Mouse (Mus musculus): ENCODE results near the gene Usp7.

Usp7 gene

GRCm38 (mm10) chr16:8671551-8672349 lies 120.4 kb downstream of the Usp7 start, which contains the start of gene Carhsp1:
Gene Carhsp1, minus strand, starts transcription at chr16:8672155.
- peak; percentile 88 for DNase-seq

DNA sequence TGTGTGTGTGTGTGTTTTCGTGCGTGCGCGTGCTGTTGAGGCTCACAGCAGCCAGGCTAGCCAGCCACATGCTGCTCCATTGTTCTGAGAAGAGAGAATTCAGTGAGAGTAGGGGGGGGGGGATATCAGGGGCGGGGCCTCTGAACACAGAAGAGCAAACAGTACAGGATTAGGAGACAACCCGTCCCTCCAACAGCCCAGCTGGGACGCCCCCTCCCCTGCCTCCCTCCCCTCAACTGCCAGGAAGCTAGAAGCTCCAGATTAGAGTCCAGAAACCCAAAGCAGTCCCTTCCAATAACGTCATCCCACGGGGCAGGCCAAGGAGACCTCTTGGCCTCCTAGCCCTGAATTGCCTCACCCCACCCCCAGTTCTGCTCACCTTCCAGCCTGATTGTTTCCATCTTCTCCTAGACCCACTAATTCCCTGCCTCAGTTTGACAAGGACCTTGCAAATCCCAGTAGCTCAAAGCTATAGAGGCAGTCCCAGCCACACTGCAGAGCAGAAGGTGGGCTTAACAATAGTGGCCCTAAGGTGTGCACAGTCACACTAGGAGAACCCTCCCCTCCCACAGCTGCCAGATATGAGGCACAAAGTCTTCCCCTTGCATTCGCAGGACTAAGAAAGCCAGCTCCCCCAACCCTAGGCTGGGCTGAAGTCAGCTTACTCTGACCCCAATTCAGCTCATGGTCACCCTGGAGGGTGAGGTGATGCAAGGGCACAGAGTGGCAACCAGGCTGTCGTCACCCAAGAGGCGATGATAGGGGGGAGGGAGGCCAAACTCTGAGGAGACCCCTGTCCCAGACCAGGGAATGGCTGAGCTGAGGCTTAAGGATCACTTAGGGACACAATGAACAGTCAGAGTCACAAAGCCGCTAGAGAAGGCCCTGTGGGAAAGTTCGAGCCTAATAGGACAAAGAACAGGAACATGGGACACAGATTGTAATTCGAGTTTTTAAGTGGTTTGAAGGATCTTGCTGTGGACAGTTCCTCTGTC lies 121.8 kb downstream of the Usp7 start:
- DNase-seq, result no peak

DNA sequence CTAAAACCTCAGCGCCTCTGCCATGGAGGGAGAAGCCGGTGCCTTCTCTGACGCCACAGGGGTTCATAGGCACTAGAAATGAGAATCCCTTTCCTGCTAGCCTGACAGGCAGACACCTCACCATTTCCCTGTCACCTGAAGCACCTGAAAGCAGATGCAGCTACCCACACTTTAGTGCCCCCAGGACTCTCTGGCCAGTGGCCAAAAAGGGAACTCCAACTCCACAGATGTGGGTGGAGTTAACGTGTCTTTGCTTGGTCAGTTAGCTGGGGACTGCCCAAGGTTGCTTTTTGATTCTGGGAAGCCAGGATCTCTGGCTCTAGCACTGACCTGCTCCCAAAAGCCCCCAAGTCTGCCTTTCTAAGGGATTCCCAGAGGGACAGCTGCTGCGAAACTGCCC lies 122.7 kb downstream of the Usp7 start:
- DNase-seq, result no peak

DNA sequence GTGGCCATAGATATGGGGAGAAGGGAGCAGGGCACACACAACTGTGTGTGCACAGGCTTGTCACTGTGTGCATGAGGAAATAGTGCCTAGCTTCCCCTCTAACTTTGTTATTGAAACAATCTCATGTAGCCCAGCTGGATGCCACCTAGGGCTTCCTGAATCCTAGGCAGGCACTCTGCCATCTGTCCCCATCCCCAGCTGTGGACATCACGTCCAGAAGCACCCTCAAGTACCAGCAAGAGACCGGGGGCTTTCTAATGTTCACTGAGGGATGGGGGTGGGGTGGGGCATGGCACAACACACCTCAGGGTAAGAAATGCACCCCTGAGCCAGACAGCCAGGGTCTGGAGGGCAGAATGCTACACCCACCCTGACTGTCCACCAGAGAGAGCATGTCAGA lies 123.7 kb downstream of the Usp7 start:
- DNase-seq, result no peak

- no peak for DNase-seq
Observed at GRCm38 (mm10) chr16:8667814-8668213, 124.3 kb downstream of the Usp7 start.

DNA sequence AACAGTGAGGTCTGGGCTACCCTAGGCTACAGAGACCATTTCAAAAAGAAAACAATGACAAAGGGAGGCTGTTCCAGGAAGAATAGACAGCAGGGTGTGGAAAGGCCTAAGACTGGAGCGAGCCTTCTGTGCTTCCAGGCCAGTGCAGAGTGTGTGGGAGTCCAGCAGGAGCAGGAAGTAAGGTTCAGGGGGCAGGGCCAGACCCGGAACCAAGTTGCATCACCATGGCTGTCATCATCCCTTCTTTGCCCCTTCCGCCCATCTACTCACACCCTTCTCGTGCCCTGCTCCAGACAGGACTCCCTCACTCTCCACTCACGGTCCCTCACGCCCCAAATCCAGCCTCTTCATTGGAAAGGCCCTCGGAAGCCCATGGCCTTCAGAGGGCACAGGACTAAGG lies 124.8 kb downstream of the Usp7 start:
- DNase-seq, result no peak

GRCm38 (mm10) chr16:8666452-8666851 lies 125.7 kb downstream of the Usp7 start:
- no peak for DNase-seq

GRCm38 (mm10) chr16:8665367-8665766 lies 126.7 kb downstream of the Usp7 start:
- DNase-seq, result no peak

DNA sequence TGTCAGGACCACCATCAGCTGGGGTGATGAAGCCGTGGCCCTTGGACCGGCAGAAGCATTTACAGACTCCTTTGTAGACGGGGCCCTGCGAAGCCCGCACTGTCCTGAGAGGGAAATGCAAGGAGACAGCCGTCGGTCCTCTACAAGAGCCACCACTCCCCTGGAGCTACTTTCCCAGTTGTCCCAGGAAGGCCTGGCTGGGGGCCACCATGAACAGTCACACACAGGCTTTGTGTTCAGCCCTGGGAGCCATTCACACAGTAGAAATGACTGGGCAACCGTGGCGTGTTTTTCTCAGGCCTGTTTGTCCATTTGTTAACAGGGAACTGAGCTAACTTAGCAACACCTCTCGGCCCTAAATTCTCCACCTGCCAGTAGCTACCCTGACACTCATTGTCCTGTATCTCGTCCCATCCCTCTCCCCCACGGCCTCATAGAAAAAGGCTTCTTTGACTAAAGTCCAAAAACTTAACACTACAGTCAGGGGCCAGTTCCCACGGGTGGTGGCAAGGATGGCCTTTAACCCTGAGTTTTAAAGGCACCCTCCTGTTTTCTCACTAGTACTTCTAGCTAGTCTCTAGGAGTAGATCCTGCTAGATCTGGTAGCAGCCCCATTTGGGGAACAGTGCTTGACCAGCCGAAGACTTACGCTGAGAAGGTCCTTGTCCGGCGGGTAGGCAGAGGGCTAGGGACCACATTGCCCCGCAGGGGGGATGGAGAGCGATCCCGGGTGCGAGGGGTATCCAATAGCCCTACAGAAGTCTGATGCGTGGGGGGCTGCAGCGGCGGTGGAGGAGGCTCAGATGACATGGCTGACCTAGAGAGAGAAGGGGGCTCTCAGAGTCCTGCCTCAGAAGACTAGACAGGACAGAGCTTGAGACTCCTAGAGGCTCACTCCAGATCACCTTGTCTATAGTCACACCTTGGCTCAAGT lies 128.2 kb downstream of the Usp7 start:
- peak; percentile 20 for DNase-seq

DNA sequence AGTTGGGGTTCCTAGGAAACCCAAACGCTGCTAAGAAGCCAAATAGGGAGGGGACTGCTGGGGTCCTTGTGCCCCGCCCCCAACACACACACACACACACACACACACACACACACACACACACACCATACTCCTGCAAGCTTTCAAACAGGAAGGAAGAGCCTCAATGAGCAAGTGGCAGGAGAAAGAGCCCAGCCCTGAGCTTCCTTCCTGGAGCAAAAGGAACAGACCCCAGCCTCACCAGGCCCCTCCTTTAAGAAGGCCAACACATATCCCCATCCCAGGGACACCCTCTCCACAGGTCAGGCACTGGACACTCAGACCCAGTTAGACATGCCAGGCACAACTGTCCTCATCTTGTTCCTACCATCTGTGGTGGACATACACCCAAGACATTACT lies 129.1 kb downstream of the Usp7 start:
- no peak for DNase-seq

- DNase-seq, result no peak
Observed at GRCm38 (mm10) chr16:8658764-8659163, 133.3 kb downstream of the Usp7 start.

- no peak for DNase-seq
Observed at GRCm38 (mm10) chr16:8658349-8658748, 133.8 kb downstream of the Usp7 start.

GRCm38 (mm10) chr16:8656256-8656655 lies 135.9 kb downstream of the Usp7 start:
- DNase-seq, result no peak

- DNase-seq, result no peak
Observed at GRCm38 (mm10) chr16:8655599-8655998, 136.5 kb downstream of the Usp7 start.

- no peak for DNase-seq
Observed at GRCm38 (mm10) chr16:8655108-8655507, 137.0 kb downstream of the Usp7 start.

DNA sequence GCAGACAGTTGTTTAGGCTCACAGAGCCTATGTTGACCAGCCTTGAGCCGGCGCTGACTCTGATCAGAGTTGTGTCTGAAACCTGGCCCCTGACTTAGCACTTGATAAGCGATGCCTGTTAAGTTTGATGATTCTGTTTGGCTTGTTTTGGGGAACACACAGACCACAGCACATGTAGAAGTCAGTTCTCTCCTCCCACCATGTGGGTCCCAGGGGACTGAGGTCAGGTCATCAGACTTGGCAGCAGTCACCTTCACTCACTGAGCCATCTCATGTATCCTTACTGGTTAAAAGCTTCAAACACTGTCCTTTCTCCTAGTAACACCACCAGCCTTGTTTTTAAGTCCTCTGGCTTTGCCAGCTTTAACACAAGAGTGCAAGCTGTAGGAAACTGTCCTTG lies 142.1 kb downstream of the Usp7 start:
- no peak for DNase-seq

DNA sequence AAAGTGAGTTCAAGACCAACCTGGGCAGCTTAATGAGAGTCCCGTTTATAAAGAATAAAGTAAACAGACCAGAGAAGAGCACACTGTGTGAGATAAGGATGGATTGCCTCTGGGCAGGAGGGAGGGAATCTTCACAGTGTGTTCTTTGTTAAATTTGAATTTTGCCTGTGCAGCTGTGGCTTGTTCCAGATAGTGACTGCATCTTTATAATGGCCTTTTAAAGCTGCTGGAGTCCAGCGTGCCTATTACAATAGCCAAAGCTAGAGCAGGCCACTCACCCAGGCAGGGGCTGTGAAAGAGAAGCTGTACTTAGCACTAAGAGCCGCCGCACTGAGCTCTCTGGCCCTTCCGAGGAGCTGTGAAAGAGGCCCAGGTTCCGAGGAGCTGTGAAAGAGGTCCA lies 146.6 kb downstream of the Usp7 start:
- no peak for DNase-seq

GRCm38 (mm10) chr16:8643855-8644254 lies 148.3 kb downstream of the Usp7 start:
- peak; percentile 30 for DNase-seq

Data from right cerebral cortex, adult 18-20 months (tissue).